Mouse (Mus musculus): ENCODE measurements at regions not wholly inside any gene's neighbourhood (a gene's known extent, or its start where the extent isn't known, plus 50 kb on each side); places are given as distances from the start of the nearest gene placed in this dataset.

GRCm38 (mm10) chr10:100160532-100160852, 145.1 kb downstream of the Kitl start:
- H3K9me3 ChIP-seq (replicated peaks; ENCODE audit: insufficient read depth, low read length): no peaks in the 10 kb centered on the region
- H3K79me2 ChIP-seq (ENCODE audit: control insufficient read depth, insufficient read depth, low read length, poor library complexity): no peaks in the 10 kb centered on the region
- H3K4me1 ChIP-seq (ENCODE audit: control insufficient read depth in 1 of 2, insufficient read depth in 2 of 2, low read length in 2 of 2): no peaks in the 10 kb centered on the region
- H3K27me3 ChIP-seq (ENCODE audit: control insufficient read depth in 1 of 2, insufficient read depth in 2 of 2, low read length in 2 of 2): no peaks in the 10 kb centered on the region
- H3K4me3 ChIP-seq (ENCODE audit: control insufficient read depth in 1 of 2, insufficient read depth in 1 of 2, low read depth in 2 of 2, low read length in 2 of 2): no peak overlapping the region
- no peak overlapping the region for H3K9ac ChIP-seq (ENCODE audit: control insufficient read depth, low read depth, low read length, poor library complexity, severe bottlenecking)
- TF ChIP-seq TCF12 (IDR thresholded peaks at IDR 0.05; ENCODE audit: low read depth, low read length) (no peak), USF1 (IDR thresholded peaks at IDR 0.05; ENCODE audit: low read depth, low read length) (peak; percentile 29; the same call in 1 of the 2 replicates)
- H3K36me3 ChIP-seq (ENCODE audit: control insufficient read depth in 1 of 2, insufficient read depth in 2 of 2, low read length in 2 of 2): no peaks in the 10 kb centered on the region
- H3K27ac ChIP-seq (ENCODE audit: control insufficient read depth, low read depth, low read length): no peak overlapping the region
- no peak for DNase-seq (ENCODE audit: low read depth, low spot score)

GRCm38 (mm10) chr10:100161117-100161516, 145.7 kb downstream of the Kitl start:
- H3K27ac ChIP-seq (ENCODE audit: control insufficient read depth, low read depth, low read length): no peak overlapping the region
- H3K4me1 ChIP-seq (ENCODE audit: control insufficient read depth in 1 of 2, insufficient read depth in 2 of 2, low read length in 2 of 2): no peaks in the 10 kb centered on the region
- no peak for DNase-seq (ENCODE audit: low read depth, low spot score)
- no peak overlapping the region for H3K9ac ChIP-seq (ENCODE audit: control insufficient read depth, low read depth, low read length, poor library complexity, severe bottlenecking)
- TF ChIP-seq MEF2A (IDR thresholded peaks at IDR 0.05; ENCODE audit: extremely low read depth, insufficient replicate concordance, low read depth, low read length, poor library complexity, severe bottlenecking) (no peak), POLR2AphosphoS2 (IDR thresholded peaks at IDR 0.05; ENCODE audit: low read length) (no peak), ELF1 (IDR thresholded peaks at IDR 0.05; ENCODE audit: low read depth, low read length) (no peak), HCFC1 (IDR thresholded peaks at IDR 0.05; ENCODE audit: low read depth, low read length) (no peak), ZNF384 (IDR thresholded peaks at IDR 0.05; ENCODE audit: low read depth, low read length) (no peak)
- H3K27me3 ChIP-seq (ENCODE audit: control insufficient read depth in 1 of 2, insufficient read depth in 2 of 2, low read length in 2 of 2): no peaks in the 10 kb centered on the region
- H3K36me3 ChIP-seq (ENCODE audit: control insufficient read depth in 1 of 2, insufficient read depth in 2 of 2, low read length in 2 of 2): no peaks in the 10 kb centered on the region
- H3K4me3 ChIP-seq (ENCODE audit: control insufficient read depth in 1 of 2, insufficient read depth in 1 of 2, low read depth in 2 of 2, low read length in 2 of 2): no peak overlapping the region
- no peaks in the 10 kb centered on the region for H3K79me2 ChIP-seq (ENCODE audit: control insufficient read depth, insufficient read depth, low read length, poor library complexity)
- no peaks in the 10 kb centered on the region for H3K9me3 ChIP-seq (replicated peaks; ENCODE audit: insufficient read depth, low read length)

- no peak for DNase-seq (ENCODE audit: low read depth, low spot score)
- H3K27me3 ChIP-seq (ENCODE audit: control insufficient read depth in 1 of 2, insufficient read depth in 2 of 2, low read length in 2 of 2): no peaks in the 10 kb centered on the region
- no peak overlapping the region for H3K27ac ChIP-seq (ENCODE audit: control insufficient read depth, low read depth, low read length)
- TF ChIP-seq CHD2 (IDR thresholded peaks at IDR 0.05; ENCODE audit: low read length): no peak
- no peak for TF ChIP-seq GATA1 (IDR thresholded peaks at IDR 0.05; ENCODE audit: low read depth, low read length)
- no peak for TF ChIP-seq UBTF (IDR thresholded peaks at IDR 0.05; ENCODE audit: borderline replicate concordance, insufficient read depth, low read depth, low read length)
- no peak for TF ChIP-seq BHLHE40 (IDR thresholded peaks at IDR 0.05; ENCODE audit: borderline replicate concordance, low read depth, low read length)
- no peak for TF ChIP-seq MYC (IDR thresholded peaks at IDR 0.05; ENCODE audit: low read depth, low read length)
- TF ChIP-seq POLR2A (IDR thresholded peaks at IDR 0.05; ENCODE audit: control insufficient read depth in 1 of 2, insufficient read depth in 1 of 2, low read depth in 1 of 2, low read length in 2 of 2, poor library complexity in 1 of 2): no peak
- TF ChIP-seq ELF1 (IDR thresholded peaks at IDR 0.05; ENCODE audit: low read depth, low read length): no peak
- TF ChIP-seq USF1 (IDR thresholded peaks at IDR 0.05; ENCODE audit: low read depth, low read length): no peak
- no peak for TF ChIP-seq SIN3A (IDR thresholded peaks at IDR 0.05; ENCODE audit: low read length)
- no peak for TF ChIP-seq E2F4 (IDR thresholded peaks at IDR 0.05; ENCODE audit: borderline replicate concordance, low read depth, low read length)
- no peak for TF ChIP-seq MEF2A (IDR thresholded peaks at IDR 0.05; ENCODE audit: extremely low read depth, insufficient replicate concordance, low read depth, low read length, poor library complexity, severe bottlenecking)
- no peak for TF ChIP-seq CTCF (IDR thresholded peaks at IDR 0.05 in 2 of 3, conservative IDR thresholded peaks at IDR 0.05 in 1 of 3; ENCODE audit: control insufficient read depth in 1 of 3, insufficient read depth in 1 of 3, low read depth in 2 of 3, low read length in 3 of 3, poor library complexity in 1 of 3, severe bottlenecking in 1 of 3)
- no peak for TF ChIP-seq ZC3H11A (IDR thresholded peaks at IDR 0.05; ENCODE audit: low read depth, low read length)
- TF ChIP-seq JUND (IDR thresholded peaks at IDR 0.05; ENCODE audit: low read depth, low read length): no peak
- no peak for TF ChIP-seq USF2 (IDR thresholded peaks at IDR 0.05; ENCODE audit: borderline replicate concordance in 1 of 2, insufficient read depth in 1 of 2, low read depth in 1 of 2, low read length in 2 of 2)
- no peak for TF ChIP-seq SMC3 (IDR thresholded peaks at IDR 0.05; ENCODE audit: low read depth, low read length)
- no peaks in the 10 kb centered on the region for H3K4me1 ChIP-seq (ENCODE audit: control insufficient read depth in 1 of 2, insufficient read depth in 2 of 2, low read length in 2 of 2)
- H3K4me3 ChIP-seq (ENCODE audit: control insufficient read depth in 1 of 2, insufficient read depth in 1 of 2, low read depth in 2 of 2, low read length in 2 of 2): no peak overlapping the region
- H3K9ac ChIP-seq (ENCODE audit: control insufficient read depth, low read depth, low read length, poor library complexity, severe bottlenecking): no peak overlapping the region
- H3K36me3 ChIP-seq (ENCODE audit: control insufficient read depth in 1 of 2, insufficient read depth in 2 of 2, low read length in 2 of 2): no peaks in the 10 kb centered on the region
- no peaks in the 10 kb centered on the region for H3K9me3 ChIP-seq (replicated peaks; ENCODE audit: insufficient read depth, low read length)
- no peaks in the 10 kb centered on the region for H3K79me2 ChIP-seq (ENCODE audit: control insufficient read depth, insufficient read depth, low read length, poor library complexity)
These were observed 149.1 kb downstream of the Kitl start for GRCm38 (mm10) chr10:100164526-100164925.

Measured in MEL (cell line).